Mouse (Mus musculus) lung, adult 2 months (tissue): ENCODE data around the gene Pcnx2.

Experiments
- CTCF ChIP-seq: fragments of 200-500 bp; IDR thresholded peaks from 2 replicates; pipeline ENCODE4 v1.5.1; 2011; ENCODE audit warnings: mild to moderate bottlenecking, low read length, control low read depth; ENCODE audit not compliant: insufficient read depth
- POLR2A ChIP-seq: fragments of 200-500 bp; IDR thresholded peaks from 2 replicates; pipeline ENCODE4 v1.6.1; 2011; ENCODE audit warnings: low read depth, mild to moderate bottlenecking, control low read depth, low read length, borderline replicate concordance; ENCODE audit errors: extremely low read depth

DNA sequence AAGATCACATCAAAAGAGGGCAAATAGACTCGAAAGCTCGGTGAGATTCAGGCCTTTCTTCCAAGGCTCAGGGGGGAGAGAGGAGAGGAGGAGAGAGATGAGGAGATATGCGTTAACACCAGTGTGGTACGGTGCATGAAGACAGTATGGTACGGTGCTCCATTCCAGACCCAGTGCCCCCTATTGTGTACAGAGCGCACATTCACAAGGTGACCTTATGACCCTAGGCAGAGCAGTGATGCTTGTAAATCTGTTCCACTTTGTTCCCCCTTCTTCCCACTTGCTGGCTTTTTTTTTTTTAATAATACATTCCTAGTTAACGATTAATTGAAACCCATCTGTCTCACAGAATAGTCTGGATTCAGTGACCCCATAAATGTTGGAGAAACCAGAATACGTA is 21.4 kb upstream of the Pcnx2 start:
- TF ChIP-seq CTCF (no peak), POLR2A (no peak)
